Mouse (Mus musculus) right cerebral cortex, postnatal 10 days (tissue): ENCODE measurements around the gene Dazap2.

ENCODE experiments used
- DNase-seq, 2 experiments: peaks; one replicate each; pipeline ENCODE4 v3.0.0; 2021; ENCODE audit warnings: low spot score in 2 of 2

The Dazap2 gene

GRCm38 (mm10) chr15:100614996-100615824 lies at the start of gene Dazap2:
TSS of gene Dazap2 (plus strand) at chr15:100615349.
- DNase-seq: peak; percentile 99

- DNase-seq: no peak
Observed at GRCm38 (mm10) chr15:100566531-100566930, 48.6 kb upstream of the Dazap2 start.

- DNase-seq: no peak
Observed at GRCm38 (mm10) chr15:100569239-100569638, 45.9 kb upstream of the Dazap2 start.

GRCm38 (mm10) chr15:100573946-100574345 lies 41.2 kb upstream of the Dazap2 start:
- DNase-seq: no peak

GRCm38 (mm10) chr15:100574378-100574777 lies 40.8 kb upstream of the Dazap2 start:
- DNase-seq: no peak

GRCm38 (mm10) chr15:100575366-100575765 lies 39.8 kb upstream of the Dazap2 start:
- no peak for DNase-seq

- no peak for DNase-seq
Observed at GRCm38 (mm10) chr15:100576392-100576791, 38.8 kb upstream of the Dazap2 start.

- no peak for DNase-seq
Observed at GRCm38 (mm10) chr15:100576810-100577209, 38.3 kb upstream of the Dazap2 start.

- no peak for DNase-seq
Observed at GRCm38 (mm10) chr15:100577972-100578371, 37.2 kb upstream of the Dazap2 start.

- no peak for DNase-seq
Observed at GRCm38 (mm10) chr15:100580108-100580507, 35.0 kb upstream of the Dazap2 start.

GRCm38 (mm10) chr15:100585931-100586330 lies 29.2 kb upstream of the Dazap2 start:
- DNase-seq: no peak

- DNase-seq: no peak
Observed at GRCm38 (mm10) chr15:100587166-100587565, 28.0 kb upstream of the Dazap2 start.

- DNase-seq: no peak
Observed at GRCm38 (mm10) chr15:100588297-100588696, 26.9 kb upstream of the Dazap2 start.

GRCm38 (mm10) chr15:100590436-100590835 lies 24.7 kb upstream of the Dazap2 start:
- no peak for DNase-seq

GRCm38 (mm10) chr15:100592817-100593216 lies 22.3 kb upstream of the Dazap2 start:
- DNase-seq: no peak

- DNase-seq: no peak
Observed at GRCm38 (mm10) chr15:100598287-100598882, 16.8 kb upstream of the Dazap2 start.

- peak; percentile 55 to 78 for DNase-seq
Observed at GRCm38 (mm10) chr15:100598883-100599275, 16.3 kb upstream of the Dazap2 start.

GRCm38 (mm10) chr15:100599276-100600046 lies 15.7 kb upstream of the Dazap2 start, which contains the start of gene Pou6f1:
TSS of gene Pou6f1 (minus strand) at chr15:100599984.
- DNase-seq: peak; percentile 67

GRCm38 (mm10) chr15:100600047-100600695 lies 15.0 kb upstream of the Dazap2 start:
- peak; percentile 88 to 89 for DNase-seq

GRCm38 (mm10) chr15:100600696-100601272 lies 14.4 kb upstream of the Dazap2 start:
- DNase-seq: no peak

- DNase-seq: no peak
Observed at GRCm38 (mm10) chr15:100601669-100602068, 13.5 kb upstream of the Dazap2 start.
